Mouse (Mus musculus): ENCODE results near the gene Eps8l1. TPM values are rescaled to one million over a fixed set of nuclear protein-coding genes. Genes with fewer than 3 reads are reported as not detected.

The Eps8l1 gene
- total and polyA plus RNA-seq, 3 experiments: 0.01 to 0.19 TPM; not detected in 1

DNA sequence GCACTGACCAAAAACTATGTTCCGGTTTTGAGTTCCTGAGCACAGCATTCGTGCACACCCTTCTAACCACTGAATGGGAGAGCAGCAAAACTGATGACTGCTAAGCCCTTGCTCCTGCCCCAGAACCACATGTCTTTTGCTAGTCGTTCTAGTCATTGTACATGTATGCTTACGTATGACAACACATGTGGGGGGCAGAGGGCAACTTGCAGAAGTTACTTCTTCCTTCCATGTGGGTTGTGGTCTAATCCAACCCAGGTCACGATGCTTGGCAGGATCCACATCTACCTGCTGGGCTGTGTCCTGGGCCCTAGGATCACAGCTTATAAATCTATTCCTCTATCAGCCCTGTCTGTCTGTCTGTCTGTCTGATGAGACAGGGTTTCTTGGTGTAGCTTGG is 43.4 kb downstream of the Eps8l1 start:
- Histone ChIP-seq H3K27ac (ENCODE audit: control insufficient read depth, low read depth, low read length) (peak overlapping the region; percentile 93), H3K27me3 (ENCODE audit: control insufficient read depth in 1 of 2, insufficient read depth in 2 of 2, low read length in 2 of 2) (no peaks in the 10 kb centered on the region), H3K36me3 (ENCODE audit: control insufficient read depth in 1 of 2, insufficient read depth in 2 of 2, low read length in 2 of 2) (peaks cover 0 to 35% of the 10 kb centered on the region in 2 experiments; a peak in 2 of 4 replicates), H3K4me3 (ENCODE audit: control insufficient read depth in 1 of 2, insufficient read depth in 1 of 2, low read depth in 2 of 2, low read length in 2 of 2) (no peak overlapping the region), H3K9me3 (replicated peaks; ENCODE audit: insufficient read depth, low read length) (no peaks in the 10 kb centered on the region), H3K79me2 (ENCODE audit: control insufficient read depth, insufficient read depth, low read length, poor library complexity) (peaks cover 28% of the 10 kb centered on the region), H3K4me1 (ENCODE audit: control insufficient read depth in 1 of 2, insufficient read depth in 2 of 2, low read length in 2 of 2) (peaks cover 10 to 43% of the 10 kb centered on the region in 2 experiments), H3K9ac (ENCODE audit: control insufficient read depth, low read depth, low read length, poor library complexity, severe bottlenecking) (peak overlapping the region; percentile 53; the same call in 1 of the 2 replicates)
- peak; percentile 48 for DNase-seq (ENCODE audit: low read depth, low spot score)
- no peak for TF ChIP-seq SMC3 (IDR thresholded peaks at IDR 0.05; ENCODE audit: low read depth, low read length)
- no peak for TF ChIP-seq POLR2A (IDR thresholded peaks at IDR 0.05; ENCODE audit: control insufficient read depth in 1 of 2, insufficient read depth in 1 of 2, low read depth in 1 of 2, low read length in 2 of 2, poor library complexity in 1 of 2)
- TF ChIP-seq KAT2A (conservative IDR thresholded peaks at IDR 0.05; ENCODE audit: low read depth, low read length): no peak
- TF ChIP-seq GABPA (IDR thresholded peaks at IDR 0.05; ENCODE audit: low read depth, low read length): no peak
- no peak for TF ChIP-seq E2F4 (IDR thresholded peaks at IDR 0.05; ENCODE audit: borderline replicate concordance, low read depth, low read length)
- no peak for TF ChIP-seq BHLHE40 (IDR thresholded peaks at IDR 0.05; ENCODE audit: borderline replicate concordance, low read depth, low read length)
- TF ChIP-seq CTCF (IDR thresholded peaks at IDR 0.05 in 2 of 3, conservative IDR thresholded peaks at IDR 0.05 in 1 of 3; ENCODE audit: control insufficient read depth in 1 of 3, insufficient read depth in 1 of 3, low read depth in 2 of 3, low read length in 3 of 3, poor library complexity in 1 of 3, severe bottlenecking in 1 of 3): no peak
- TF ChIP-seq ZKSCAN1 (IDR thresholded peaks at IDR 0.05; ENCODE audit: low read depth, low read length): no peak
- no peak for TF ChIP-seq MAX (IDR thresholded peaks at IDR 0.05; ENCODE audit: low read length)
- no peak for TF ChIP-seq MAZ (IDR thresholded peaks at IDR 0.05; ENCODE audit: low read depth, low read length)
- no peak for TF ChIP-seq ELF1 (IDR thresholded peaks at IDR 0.05; ENCODE audit: low read depth, low read length)
- no peak for TF ChIP-seq TAL1 (IDR thresholded peaks at IDR 0.05; ENCODE audit: low read length)

DNA sequence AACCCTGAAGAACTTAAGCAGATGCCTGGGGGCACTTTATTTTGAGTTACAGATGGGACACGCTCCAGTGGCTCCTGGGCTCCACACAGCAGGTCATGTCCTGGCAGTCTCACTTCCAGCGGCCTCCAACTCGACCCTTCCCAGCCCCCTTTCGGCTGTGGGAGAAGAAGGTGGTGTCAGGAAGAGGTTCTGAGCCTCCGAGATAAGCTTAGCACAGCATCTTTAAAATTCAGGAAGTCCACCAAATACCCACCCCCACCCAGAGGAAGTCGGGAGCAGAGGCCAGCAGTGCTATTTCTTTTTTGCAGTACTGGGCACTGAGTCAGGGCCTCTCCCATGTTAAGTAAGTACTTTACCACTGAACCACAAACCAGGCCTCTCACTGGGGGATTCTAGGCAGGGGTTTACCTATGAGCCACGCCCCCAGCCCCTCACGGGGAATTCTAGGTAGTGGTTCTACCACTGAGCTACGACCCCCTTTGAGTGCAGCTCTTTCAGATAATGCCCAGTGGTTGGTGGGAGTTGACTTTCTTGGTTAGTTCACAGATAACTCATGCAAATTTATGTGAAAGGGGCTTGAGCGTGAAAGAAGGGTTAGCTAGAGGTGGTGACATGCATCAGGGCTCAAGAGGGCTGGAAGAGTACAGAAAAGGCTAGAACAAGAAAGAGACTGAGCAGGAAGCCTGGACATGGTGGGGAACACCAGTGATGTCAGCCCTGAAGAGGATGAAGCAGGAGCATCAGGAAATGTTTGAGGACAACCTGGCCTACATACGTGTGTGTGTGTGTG is 44.4 kb downstream of the Eps8l1 start:
- Histone ChIP-seq H3K36me3 (ENCODE audit: control insufficient read depth in 1 of 2, insufficient read depth in 2 of 2, low read length in 2 of 2) (peaks cover 0 to 38% of the 10 kb centered on the region in 2 experiments; a peak in 2 of 4 replicates), H3K79me2 (ENCODE audit: control insufficient read depth, insufficient read depth, low read length, poor library complexity) (peaks cover 19% of the 10 kb centered on the region), H3K27ac (ENCODE audit: control insufficient read depth, low read depth, low read length) (peak overlapping the region; percentile 93), H3K9ac (ENCODE audit: control insufficient read depth, low read depth, low read length, poor library complexity, severe bottlenecking) (peak overlapping the region; percentile 53), H3K9me3 (replicated peaks; ENCODE audit: insufficient read depth, low read length) (no peaks in the 10 kb centered on the region), H3K27me3 (ENCODE audit: control insufficient read depth in 1 of 2, insufficient read depth in 2 of 2, low read length in 2 of 2) (no peaks in the 10 kb centered on the region), H3K4me1 (ENCODE audit: control insufficient read depth in 1 of 2, insufficient read depth in 2 of 2, low read length in 2 of 2) (peaks cover 10 to 43% of the 10 kb centered on the region in 2 experiments), H3K4me3 (ENCODE audit: control insufficient read depth in 1 of 2, insufficient read depth in 1 of 2, low read depth in 2 of 2, low read length in 2 of 2) (peak overlapping the region; percentile 18 to 24)
- DNase-seq (ENCODE audit: low read depth, low spot score): peak; percentile 88
- peak; percentile 41; the same call in 1 of the 2 replicates for TF ChIP-seq NELFE (IDR thresholded peaks at IDR 0.05; ENCODE audit: low read depth, low read length)
- no peak for TF ChIP-seq SMC3 (IDR thresholded peaks at IDR 0.05; ENCODE audit: low read depth, low read length)
- no peak for TF ChIP-seq MYB (IDR thresholded peaks at IDR 0.05; ENCODE audit: low read depth, low read length)
- TF ChIP-seq MYC (IDR thresholded peaks at IDR 0.05; ENCODE audit: low read depth, low read length): no peak
- TF ChIP-seq TAL1 (IDR thresholded peaks at IDR 0.05; ENCODE audit: low read length): peak; percentile 83
- TF ChIP-seq GABPA (IDR thresholded peaks at IDR 0.05; ENCODE audit: low read depth, low read length): no peak
- no peak for TF ChIP-seq NRF1 (IDR thresholded peaks at IDR 0.05; ENCODE audit: insufficient read depth, low read depth, low read length, poor library complexity, severe bottlenecking)
- TF ChIP-seq E2F4 (IDR thresholded peaks at IDR 0.05; ENCODE audit: borderline replicate concordance, low read depth, low read length): no peak
- TF ChIP-seq ZMIZ1 (IDR thresholded peaks at IDR 0.05; ENCODE audit: low read depth, low read length): no peak
- TF ChIP-seq TCF12 (IDR thresholded peaks at IDR 0.05; ENCODE audit: low read depth, low read length): peak; percentile 84
- peak; percentile 75 for TF ChIP-seq HCFC1 (IDR thresholded peaks at IDR 0.05; ENCODE audit: low read depth, low read length)
- TF ChIP-seq ZKSCAN1 (IDR thresholded peaks at IDR 0.05; ENCODE audit: low read depth, low read length): no peak
- peak; percentile 64 for TF ChIP-seq TBP (IDR thresholded peaks at IDR 0.05; ENCODE audit: low read depth, low read length)
- no peak for TF ChIP-seq ZC3H11A (IDR thresholded peaks at IDR 0.05; ENCODE audit: low read depth, low read length)
- TF ChIP-seq RCOR1 (IDR thresholded peaks at IDR 0.05; ENCODE audit: low read depth, low read length): peak; percentile 67; the same call in 1 of the 2 replicates
- no peak for TF ChIP-seq RAD21 (IDR thresholded peaks at IDR 0.05; ENCODE audit: low read depth, low read length)
- TF ChIP-seq BHLHE40 (IDR thresholded peaks at IDR 0.05; ENCODE audit: borderline replicate concordance, low read depth, low read length): 0 out of 2 replicates have a peak, but pooled peaks have one; percentile 38
- TF ChIP-seq EP300 (IDR thresholded peaks at IDR 0.05; ENCODE audit: low read depth in 1 of 2, low read length in 2 of 2): peak; percentile 79 to 86
- peak; percentile 85 for TF ChIP-seq ETS1 (IDR thresholded peaks at IDR 0.05; ENCODE audit: low read depth, low read length)
- peak; percentile 79 for TF ChIP-seq GATA1 (IDR thresholded peaks at IDR 0.05; ENCODE audit: low read depth, low read length)
- TF ChIP-seq KAT2A (conservative IDR thresholded peaks at IDR 0.05; ENCODE audit: low read depth, low read length): no peak
- TF ChIP-seq ELF1 (IDR thresholded peaks at IDR 0.05; ENCODE audit: low read depth, low read length): peak; percentile 80
- no peak; the same call in 1 of the 2 replicates for TF ChIP-seq MXI1 (IDR thresholded peaks at IDR 0.05; ENCODE audit: low read depth, low read length)
- TF ChIP-seq MAFK (IDR thresholded peaks at IDR 0.05; ENCODE audit: borderline replicate concordance, low read depth, low read length): peak; percentile 71
- TF ChIP-seq USF1 (IDR thresholded peaks at IDR 0.05; ENCODE audit: low read depth, low read length): no peak

All from MEL (cell line).